Mouse (Mus musculus) yolk sac, embryonic 10.5 days (tissue): ENCODE data around the gene Abcc10.

Experiments used
- DNase-seq: peaks from one replicate; pipeline ENCODE4 v3.0.0-alpha.2; 2017; ENCODE audit warnings: low spot score

The Abcc10 gene

DNA sequence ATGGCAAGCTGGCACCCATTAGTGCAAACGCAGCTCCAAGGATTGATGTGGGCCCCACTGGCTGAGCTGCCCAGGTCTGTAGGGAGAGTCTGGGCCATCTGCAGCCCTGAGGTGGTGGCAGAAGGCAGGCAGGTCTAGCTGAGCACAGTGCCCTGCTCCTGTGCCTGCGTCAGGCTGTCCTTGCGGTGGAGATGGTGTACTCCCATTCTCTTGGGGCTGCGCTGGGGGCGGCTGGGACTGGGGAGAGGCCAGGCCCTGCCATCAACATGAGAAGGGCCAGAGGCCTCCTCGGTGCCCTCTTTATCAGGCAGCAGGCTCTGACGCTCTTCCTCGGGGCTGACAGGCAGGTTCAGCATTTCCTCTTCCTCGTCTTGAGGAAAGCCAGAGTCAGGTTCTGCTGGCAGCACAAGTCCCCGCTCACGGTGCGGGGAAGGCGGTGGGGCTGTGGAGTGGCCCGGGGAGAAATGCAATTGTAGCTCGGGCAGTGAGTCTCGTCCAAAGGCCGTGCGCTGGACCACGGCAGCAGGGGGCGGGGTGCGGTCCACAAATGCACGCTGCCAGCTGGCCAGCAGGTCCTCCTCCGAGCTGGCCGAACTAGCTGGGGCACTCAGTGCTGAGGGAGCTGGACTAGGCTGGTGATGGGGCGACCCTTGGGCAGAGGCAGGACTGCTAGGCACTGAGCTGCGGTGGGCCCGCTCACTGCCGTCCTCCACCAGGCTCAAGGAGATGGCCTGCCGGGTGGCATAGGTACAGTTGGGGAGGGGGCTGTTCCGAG is 69.7 kb downstream of the Abcc10 start:
- DNase-seq: no peak

DNA sequence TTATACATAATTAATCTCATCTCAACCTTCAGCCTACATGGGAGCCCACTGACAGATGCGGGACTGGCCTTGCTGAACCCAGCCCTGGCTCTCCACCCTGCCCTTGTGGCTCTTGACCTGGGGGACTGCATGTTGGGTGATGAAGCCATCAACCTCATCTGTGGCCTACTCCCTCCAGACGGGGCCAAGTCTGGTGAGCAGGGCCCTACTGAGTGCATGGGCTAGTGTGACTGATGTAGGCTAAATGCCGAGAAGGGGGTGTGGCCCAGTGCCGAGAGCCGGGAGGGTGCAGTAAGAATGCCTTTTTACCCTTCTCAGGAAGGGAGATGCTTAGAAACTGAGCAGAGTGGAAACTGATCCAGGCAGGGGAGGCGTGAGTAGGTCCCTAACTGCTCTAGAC is 73.0 kb downstream of the Abcc10 start:
- DNase-seq: no peak

DNA sequence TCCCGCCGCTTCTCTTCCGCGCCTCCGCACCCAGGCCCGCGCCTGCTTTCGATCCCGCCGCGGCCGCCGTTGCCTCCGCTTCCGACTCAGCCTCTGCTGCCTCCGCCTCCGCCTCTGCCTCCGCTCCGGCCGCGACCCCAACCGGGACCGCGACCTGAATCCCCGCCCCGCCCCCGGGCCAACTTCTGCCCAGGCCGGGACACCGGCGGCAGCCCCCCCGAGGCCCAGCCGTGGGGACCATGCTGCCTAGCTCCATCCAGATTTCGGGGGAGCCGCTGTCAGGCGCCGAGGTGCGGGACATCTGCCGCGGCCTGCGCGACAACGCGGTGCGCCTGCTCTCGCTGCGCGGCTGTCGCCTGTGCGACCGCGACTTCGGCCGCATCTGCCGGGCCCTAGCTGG is 74.0 kb downstream of the Abcc10 start:
- DNase-seq: peak; percentile 48

DNA sequence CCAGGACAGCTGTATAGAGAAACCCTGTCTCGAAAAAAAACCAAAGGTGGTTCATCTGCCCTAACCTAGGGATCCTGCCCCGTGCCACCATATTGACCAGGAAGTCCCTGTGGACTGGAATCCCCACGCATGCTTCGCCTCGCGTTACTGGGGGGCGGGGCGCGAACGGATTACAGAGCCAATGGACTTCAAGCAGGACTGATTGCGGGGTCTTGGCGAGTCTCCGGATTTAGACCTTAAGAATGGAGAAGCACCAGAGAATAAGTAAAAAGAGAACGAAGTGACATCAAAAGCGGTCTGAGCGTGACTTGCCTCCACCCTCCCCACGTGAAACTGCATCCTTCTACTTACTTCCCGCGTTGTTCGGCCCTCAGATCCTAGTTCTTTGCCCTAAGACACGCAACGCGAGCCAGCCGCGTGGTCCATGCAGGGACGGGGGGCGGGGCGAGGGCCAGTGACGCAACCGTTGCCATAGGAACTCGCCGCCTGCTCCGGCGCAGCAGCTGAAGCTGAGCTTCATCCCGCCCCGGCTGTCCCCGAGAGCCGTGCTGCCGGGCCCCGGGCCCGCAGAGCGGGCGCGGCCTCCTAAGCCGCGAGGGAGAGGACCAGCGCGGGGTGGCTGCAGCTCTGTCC is 74.6 kb downstream of the Abcc10 start, which contains the start of gene Lrrc73:
Lrrc73 (plus strand) TSS at position 80 of the 633 bp plus-strand sequence.
- peak; percentile 86 for DNase-seq
